Mouse (Mus musculus) frontal cortex, postnatal 10 days (tissue): ENCODE measurements around the gene Ofcc1.

Experiments
- DNase-seq, 2 experiments: peaks; one replicate each; pipeline ENCODE4 v3.0.0; 2022; ENCODE audit warnings: low spot score in 2 of 2, mixed read lengths in 1 of 2

The Ofcc1 gene

DNA sequence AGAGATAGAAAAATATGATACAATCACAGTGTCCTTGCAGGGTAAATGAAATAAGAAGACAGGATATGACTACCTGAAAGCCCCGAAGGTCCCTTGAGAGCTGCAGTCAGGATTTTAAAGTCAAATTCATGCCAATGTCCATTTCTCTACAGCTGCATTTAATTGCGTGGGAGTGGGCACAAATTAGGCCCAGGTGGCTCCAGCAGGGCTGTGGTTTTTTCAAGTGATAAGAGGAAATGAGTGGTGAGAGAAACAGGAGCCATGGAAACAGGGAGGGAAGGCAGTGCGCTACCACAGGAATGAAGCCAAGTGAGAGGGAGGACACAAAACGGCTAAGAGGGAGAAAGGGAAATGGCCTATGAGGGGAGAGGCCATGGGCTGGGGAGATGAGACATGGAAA, 363.3 kb downstream of the Ofcc1 start:
- DNase-seq = no peak

DNA sequence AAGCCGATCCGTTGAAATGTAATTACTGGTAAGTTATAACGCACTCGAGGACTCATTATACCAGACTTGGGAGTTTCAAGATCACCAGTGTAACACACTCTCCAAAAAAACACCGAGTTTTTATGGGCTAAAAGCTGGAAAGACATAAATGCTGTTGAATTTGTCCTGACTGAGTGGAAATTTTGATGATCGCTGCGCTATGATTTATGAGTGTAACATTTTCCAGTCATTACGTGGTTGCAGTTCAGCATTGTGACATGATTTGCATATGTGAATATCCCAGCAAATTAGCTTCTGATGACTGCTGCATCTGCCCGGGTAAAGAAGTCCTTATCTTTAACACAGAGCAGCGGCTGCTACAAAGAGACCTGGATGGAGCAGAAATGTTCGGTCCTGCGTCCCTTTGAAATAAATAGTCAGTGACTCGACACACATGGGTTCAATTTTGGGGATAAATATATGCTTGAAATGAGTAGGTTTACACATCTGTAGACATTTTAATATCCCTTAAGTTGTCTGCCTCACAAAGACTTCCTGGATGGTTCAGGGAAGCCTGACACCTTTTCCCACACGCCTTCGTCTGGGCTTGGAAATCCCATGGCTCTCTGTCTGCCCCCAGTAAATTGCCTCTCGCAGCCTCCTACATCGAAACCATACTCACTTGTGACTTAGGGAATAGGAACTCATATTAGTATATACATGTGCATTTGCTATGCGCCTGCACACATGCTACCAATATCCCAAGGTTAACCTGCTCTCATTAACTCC, 381.8 kb downstream of the Ofcc1 start:
- DNase-seq = no peak

DNA sequence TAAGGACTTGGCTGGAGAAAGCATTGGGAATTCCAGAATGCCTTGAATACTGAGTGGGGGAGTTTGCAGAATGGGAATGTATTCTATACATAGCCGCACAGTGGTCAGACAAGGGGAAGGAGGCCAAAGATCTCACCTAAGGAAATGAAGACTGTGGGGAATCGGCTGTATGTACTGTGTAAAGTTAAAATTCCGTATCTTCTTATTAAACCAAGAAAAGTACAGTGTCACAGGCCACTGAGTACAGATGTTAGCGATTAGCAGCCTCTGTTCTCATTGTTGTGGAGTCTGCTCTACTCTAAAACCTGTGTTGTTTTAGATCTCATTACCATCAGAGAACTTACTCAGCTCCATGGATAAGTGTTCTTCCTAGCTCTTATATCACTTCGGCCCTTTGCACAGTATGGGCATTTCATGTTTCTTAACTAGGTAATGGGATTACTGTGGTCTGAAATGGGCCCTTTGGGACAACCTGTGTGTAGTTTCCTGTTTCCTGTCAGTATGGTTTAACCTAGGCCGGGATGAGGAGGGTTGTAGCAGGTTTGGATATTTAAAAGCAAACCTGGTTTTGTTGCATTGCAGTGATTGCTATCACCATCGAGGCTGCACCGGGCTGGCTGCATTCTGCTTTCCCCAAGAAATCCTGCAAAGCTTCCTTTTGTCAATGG, 392.8 kb downstream of the Ofcc1 start:
- no peak for DNase-seq

DNA sequence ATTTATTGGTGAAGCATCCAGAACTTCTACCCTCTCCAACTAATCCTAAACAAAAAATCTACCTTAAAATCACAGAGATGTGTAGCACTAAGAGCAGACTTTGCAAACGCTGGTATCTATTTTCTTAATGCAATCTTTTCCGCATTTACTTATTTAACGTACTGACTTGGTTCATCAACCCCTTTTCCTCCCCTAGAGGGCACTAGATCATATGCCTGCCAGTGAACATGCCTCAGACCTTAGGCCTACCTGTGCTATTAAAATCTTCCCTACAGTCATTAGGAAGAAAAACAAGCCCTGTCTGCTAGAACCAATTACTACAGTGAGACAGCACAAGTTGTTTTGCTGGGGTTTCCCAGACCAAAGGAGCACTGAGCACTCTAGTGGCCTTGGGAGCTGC, 404.0 kb downstream of the Ofcc1 start:
- DNase-seq = no peak

DNA sequence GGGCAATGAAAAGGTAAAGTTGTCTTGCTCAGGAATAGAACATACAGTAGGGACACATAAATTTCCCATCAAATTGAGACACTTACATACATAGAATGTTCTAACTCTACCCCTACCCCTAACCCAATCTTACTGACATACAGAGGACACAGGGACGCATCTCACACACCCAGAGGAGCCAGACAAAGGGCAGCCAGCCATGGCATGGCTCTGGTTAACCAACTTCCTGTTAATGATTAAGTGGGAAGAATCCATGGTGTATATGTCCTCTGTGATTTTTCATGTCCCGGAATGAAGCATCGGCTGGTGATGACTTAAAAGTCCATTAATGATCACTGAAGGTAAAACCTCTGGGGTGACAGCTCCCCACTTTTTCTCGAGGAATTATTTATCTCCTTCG, 405.2 kb downstream of the Ofcc1 start:
- DNase-seq = no peak
